Mouse (Mus musculus) liver, embryonic 15.5 days (tissue): ENCODE measurements around the gene Scpep1. TPM values are rescaled to one million over a fixed set of nuclear protein-coding genes. Genes with fewer than 3 reads are reported as not detected.
"Not testable (repeated sequence)": the region's sequence is repeated elsewhere in the genome, so short reads cannot be mapped to it uniquely, and the experiment has no call there.

Experiments used
- ATAC-seq: fragments of 200-750 bp; cut with Nextera tagmentation; 2 replicates; pipeline ENCODE4 v1.8.0; 2017; ENCODE audit warnings: moderate number of reproducible peaks, mild to moderate bottlenecking, moderate library complexity; ENCODE audit not compliant: insufficient read depth
- H3K27ac ChIP-seq: fragments of 300-500 bp; sonication (generic); replicated peaks from 2 replicates; pipeline ENCODE4 v1.5.1; 2015; ENCODE audit warnings: mild to moderate bottlenecking, inconsistent platforms
- H3K27me3 ChIP-seq: fragments of 300-500 bp; sonication (generic); 2 replicates; pipeline ENCODE4 v1.6.1; 2015; ENCODE audit warnings: mild to moderate bottlenecking, inconsistent platforms
- H3K36me3 ChIP-seq: fragments of 300-500 bp; sonication (generic); replicated peaks from 2 replicates; pipeline ENCODE4 v1.6.1; 2015; ENCODE audit warnings: moderate library complexity, mild to moderate bottlenecking, inconsistent platforms
- H3K4me1 ChIP-seq: fragments of 300-500 bp; sonication (generic); replicated peaks from 2 replicates; pipeline ENCODE4 v1.6.1; 2015; ENCODE audit warnings: inconsistent platforms
- H3K4me2 ChIP-seq: fragments of 300-500 bp; sonication (generic); 2 replicates; pipeline ENCODE4 v1.6.1; 2015; ENCODE audit warnings: moderate library complexity, mild to moderate bottlenecking, inconsistent platforms
- H3K4me3 ChIP-seq: fragments of 300-500 bp; sonication (generic); replicated peaks from 2 replicates; pipeline ENCODE4 v1.5.1; 2015; ENCODE audit warnings: mild to moderate bottlenecking, inconsistent platforms
- H3K9ac ChIP-seq: fragments of 300-500 bp; sonication (generic); 2 replicates; pipeline ENCODE4 v1.6.1; 2015; ENCODE audit warnings: moderate library complexity, mild to moderate bottlenecking, inconsistent platforms
- H3K9me3 ChIP-seq: fragments of 300-500 bp; sonication (generic); replicated peaks from 2 replicates; pipeline ENCODE4 v1.6.1; 2016; ENCODE audit warnings: inconsistent platforms
- WGBS: fragments of 180-500 bp; shearing (Covaris S2); methylation state at CpG from one replicate; pipeline ENCODE4 v1.1.7; 2015; ENCODE audit warnings: mixed read lengths; ENCODE audit not compliant: insufficient replicate concordance; 5-methylcytosine and 5-hydroxymethylcytosine counted together
- polyA plus RNA-seq: library from polyadenylated mRNA; unstranded; fragments of >200 nt; fragmentation: Nextera tagmentation; extraction: Ambion mirVana; gene quantifications from 2 replicates; pipeline ENCODE4 v1.2.1, GENCODE M21; 2015

Scpep1 gene
- polyA plus RNA-seq, 1 experiment from 2014 or later: 47.8 TPM

DNA sequence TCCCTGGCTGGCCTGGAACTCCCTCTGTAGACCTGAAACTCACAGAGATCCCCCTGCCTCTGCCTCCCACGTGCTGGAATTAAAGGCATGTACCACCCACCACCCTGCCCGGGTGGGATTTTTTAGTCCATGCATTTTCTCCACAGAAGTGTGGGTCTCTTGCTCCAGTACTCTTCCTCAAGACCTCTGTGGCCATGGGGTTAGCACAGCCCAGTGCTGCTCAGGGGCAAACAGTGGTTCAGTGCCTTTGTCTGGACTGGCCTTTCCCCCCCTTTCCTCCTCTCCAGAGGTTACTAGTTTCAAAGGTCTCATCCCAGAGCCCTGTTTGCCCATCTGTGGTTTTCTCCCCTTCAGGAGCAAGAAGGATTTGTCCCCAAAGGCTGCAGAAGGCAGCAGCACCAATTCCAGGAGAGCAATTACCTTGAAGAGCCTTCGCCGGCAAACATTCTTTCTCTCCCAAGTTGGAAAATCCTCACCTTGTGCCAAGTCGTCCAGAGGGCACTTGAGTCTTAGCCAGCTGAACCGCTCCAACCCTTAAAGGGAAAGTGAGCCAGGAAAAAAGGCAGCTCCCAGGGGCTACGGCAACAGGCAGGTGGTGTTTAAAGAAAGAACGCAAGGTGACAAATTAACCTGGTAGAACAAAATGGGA, 45.8 kb downstream of the Scpep1 start:
- Histone ChIP-seq H3K27ac (no peak overlapping the region), H3K4me1 (no peaks in the 10 kb centered on the region), H3K9ac (no peak overlapping the region), H3K9me3 (no peaks in the 10 kb centered on the region), H3K27me3 (no peaks in the 10 kb centered on the region; the same call in 1 of the 2 replicates), H3K36me3 (no peaks in the 10 kb centered on the region), H3K4me2 (no peak overlapping the region), H3K4me3 (no peak overlapping the region)
- no peak for ATAC-seq
- 76% methylated on average over 8 of the region's 8 CpGs for WGBS

DNA sequence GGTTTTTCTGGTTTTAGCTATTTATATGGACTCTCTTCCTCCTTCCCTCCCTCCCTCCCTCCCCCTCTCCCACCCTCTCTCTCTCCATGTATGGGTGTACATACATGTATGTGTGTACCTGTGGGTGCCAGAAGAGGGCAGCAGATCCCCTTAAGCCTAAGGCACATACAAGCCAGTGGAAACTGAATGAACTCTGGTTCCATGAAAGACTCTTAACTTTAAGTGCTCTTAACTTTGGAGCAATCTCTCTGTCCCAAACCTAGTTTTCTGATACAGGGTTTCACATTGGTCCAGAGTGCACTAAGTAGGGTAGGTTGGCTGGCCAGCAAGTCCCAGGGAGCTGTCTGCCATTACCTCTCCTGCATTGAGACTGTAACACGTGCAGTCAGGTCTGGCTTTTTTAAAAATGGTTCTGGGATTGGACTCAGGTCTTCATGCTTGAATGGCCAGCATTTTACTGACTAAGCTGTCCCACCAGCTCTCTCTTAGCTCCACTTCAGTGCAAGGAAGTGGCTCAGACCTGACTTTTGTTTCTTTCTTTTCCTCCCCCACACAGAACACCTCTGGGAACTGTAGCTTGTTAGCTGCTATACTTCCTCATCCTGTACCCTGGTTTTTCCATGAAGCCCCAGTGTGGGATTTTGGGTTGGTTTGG, 46.6 kb downstream of the Scpep1 start:
- H3K4me2 ChIP-seq: no peak overlapping the region
- no peak for ATAC-seq
- no peaks in the 10 kb centered on the region; the same call in 1 of the 2 replicates for H3K27me3 ChIP-seq
- no peak overlapping the region for H3K9ac ChIP-seq
- no peaks in the 10 kb centered on the region for H3K9me3 ChIP-seq
- no peak overlapping the region for H3K4me3 ChIP-seq
- no peaks in the 10 kb centered on the region for H3K36me3 ChIP-seq
- no peak overlapping the region for H3K27ac ChIP-seq
- WGBS: 67% methylated on average over 1 of the region's 1 CpGs
- no peaks in the 10 kb centered on the region for H3K4me1 ChIP-seq

DNA sequence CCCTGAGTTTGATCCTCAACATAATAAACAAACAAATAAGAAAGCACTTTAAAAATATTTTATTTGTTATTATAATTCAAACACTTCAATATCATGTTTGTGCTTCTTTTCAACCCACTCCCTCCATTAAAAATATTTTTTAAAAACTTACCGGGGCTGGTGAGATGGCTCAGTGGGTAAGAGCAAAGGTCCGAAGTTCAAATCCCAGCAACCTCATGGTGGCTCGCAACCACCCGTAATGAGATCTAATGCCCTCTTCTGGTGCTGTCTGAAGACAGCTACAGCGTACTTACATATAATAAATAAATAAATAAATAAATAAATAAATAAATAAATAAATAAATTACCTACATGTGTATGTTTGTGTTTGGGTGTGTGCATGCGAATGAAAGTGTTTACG, 47.4 kb downstream of the Scpep1 start:
- Histone ChIP-seq H3K9me3 (no peaks in the 10 kb centered on the region), H3K9ac (no peak overlapping the region), H3K4me2 (no peak overlapping the region), H3K27ac (no peak overlapping the region), H3K4me1 (no peaks in the 10 kb centered on the region), H3K4me3 (no peak overlapping the region), H3K36me3 (no peaks in the 10 kb centered on the region), H3K27me3 (no peaks in the 10 kb centered on the region; the same call in 1 of the 2 replicates)
- ATAC-seq: no peak
- WGBS: 74% methylated on average over 7 of the region's 7 CpGs

DNA sequence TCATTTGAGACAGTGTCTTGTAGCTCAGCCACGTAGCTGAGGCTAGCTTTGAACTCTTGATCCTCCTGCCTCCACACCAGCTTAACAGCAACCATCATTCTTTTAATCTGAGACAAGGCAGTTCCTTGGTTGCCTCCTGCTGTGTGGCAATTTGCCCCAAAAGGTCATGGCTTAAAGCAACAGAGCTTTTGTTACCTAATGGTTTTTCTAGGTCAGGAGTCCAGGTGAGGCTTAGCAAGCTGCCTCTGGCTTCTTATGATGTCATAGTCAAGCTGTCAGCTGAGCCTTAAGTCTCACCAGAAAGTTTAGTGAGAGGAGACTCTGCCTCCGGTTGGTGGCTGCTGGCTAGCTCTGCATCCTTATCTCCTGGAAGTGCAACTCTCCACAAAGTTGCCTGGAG, 49.6 kb downstream of the Scpep1 start:
- ATAC-seq: no peak
- no peak overlapping the region for H3K9ac ChIP-seq
- WGBS: 24% methylated on average over 2 of the region's 2 CpGs

DNA sequence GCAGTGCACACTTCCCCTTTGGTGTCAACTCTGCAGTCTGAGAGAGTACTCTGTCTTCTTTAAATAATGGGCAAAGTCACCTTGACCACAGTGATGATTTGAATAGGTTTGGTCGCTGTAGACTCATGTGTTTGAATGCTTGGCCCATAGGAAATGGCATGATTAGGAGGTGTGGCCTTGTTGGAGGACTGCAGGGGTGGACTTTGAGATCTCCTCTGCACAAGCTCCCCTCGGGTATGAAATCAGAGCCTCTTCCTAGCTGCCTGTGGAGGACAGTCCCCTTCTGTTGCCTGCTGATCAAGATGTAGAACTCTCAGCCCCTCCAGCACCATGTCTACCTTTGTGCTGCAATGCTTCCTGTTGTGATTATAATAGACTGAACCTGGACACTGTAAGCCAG, 51.2 kb downstream of the Scpep1 start:
- 23% methylated on average over 2 of the region's 2 CpGs for WGBS
- Histone ChIP-seq H3K27me3 (no peaks in the 10 kb centered on the region; the same call in 1 of the 2 replicates), H3K36me3 (no peaks in the 10 kb centered on the region), H3K27ac (no peak overlapping the region), H3K4me3 (no peak overlapping the region), H3K4me1 (no peaks in the 10 kb centered on the region), H3K9me3 (no peaks in the 10 kb centered on the region), H3K4me2 (no peak overlapping the region), H3K9ac (no peak overlapping the region)
- no peak for ATAC-seq

More for the DNA sequence above, 49.6 kb downstream of the Scpep1 start:
- Histone ChIP-seq H3K4me3 (no peak overlapping the region), H3K4me1 (no peaks in the 10 kb centered on the region), H3K4me2 (no peak overlapping the region), H3K27me3 (no peaks in the 10 kb centered on the region; the same call in 1 of the 2 replicates), H3K36me3 (no peaks in the 10 kb centered on the region), H3K9me3 (no peaks in the 10 kb centered on the region), H3K27ac (no peak overlapping the region)

DNA sequence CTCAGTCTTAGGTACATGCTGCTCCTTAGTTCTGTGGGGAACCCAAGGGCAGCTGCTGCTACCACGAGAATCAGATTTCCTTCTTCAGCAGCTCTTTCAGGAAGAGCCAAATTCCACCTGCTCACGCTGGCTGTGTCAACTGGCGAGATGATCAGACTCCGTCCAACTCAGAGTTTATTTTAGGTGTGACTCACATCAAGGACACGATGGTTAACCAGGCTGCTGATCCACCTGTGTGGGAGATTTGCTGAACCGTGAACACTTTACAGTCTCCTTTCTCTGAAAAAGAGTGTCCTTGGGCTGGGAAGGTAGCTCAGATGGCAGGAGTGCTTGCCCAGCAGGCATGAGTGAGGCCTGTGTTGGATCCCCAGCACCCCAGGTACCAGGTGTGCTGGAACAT, 52.5 kb downstream of the Scpep1 start:
- Histone ChIP-seq H3K27me3 (peaks cover 7% of the 10 kb centered on the region), H3K27ac (no peak overlapping the region), H3K4me1 (no peaks in the 10 kb centered on the region), H3K9ac (no peak overlapping the region), H3K36me3 (no peaks in the 10 kb centered on the region), H3K4me2 (no peak overlapping the region), H3K9me3 (no peaks in the 10 kb centered on the region), H3K4me3 (no peak overlapping the region)
- no peak for ATAC-seq
- 56% methylated on average over 6 of the region's 6 CpGs for whole genome bisulfite sequencing

DNA sequence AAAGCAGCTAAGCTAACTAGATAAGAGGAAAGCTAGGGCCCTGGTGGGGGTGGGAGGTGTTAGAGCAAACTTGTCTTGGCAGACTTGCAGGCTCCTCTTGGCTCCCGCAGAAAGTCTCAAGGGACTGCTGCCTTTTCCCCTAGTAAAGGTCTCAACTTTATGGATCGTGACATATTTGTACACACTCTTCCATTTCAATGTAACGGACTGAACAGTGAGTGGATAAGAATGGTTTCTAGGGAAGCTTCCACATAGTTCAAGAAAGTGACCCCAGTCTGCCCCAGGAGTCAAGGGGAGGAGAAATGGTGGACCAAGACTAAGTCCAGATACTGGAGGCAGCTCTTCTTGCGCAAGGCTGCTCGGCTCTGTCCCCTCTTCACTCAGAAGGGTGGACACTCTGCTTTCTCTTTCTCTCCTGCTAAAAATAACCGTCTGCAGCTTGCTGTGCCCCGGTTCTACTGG, 53.9 kb downstream of the Scpep1 start:
- 57% methylated on average over 7 of the region's 7 CpGs for WGBS

DNA sequence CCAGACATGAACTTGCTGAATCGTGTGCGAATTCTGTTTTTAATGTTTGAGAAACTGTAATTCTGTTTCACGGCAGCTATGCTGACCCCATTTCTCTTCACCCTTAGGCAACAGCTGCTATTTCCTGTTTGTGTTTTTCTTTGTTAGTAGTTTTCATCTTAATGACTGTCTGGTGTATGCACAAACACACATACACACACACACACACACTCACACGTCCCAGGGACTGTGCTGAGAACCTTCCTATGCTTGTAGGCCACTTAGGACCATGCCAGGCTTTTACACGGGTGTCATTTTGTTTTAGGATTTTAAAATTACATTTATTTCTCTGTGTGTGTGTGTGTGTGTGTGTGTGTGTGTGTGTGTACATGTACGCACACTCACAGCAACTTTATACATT, 55.7 kb downstream of the Scpep1 start:
- no peak for ATAC-seq
- H3K4me3 ChIP-seq: no peak overlapping the region
- no peak overlapping the region for H3K4me2 ChIP-seq
- no peak overlapping the region for H3K27ac ChIP-seq
- H3K9ac ChIP-seq: no peak overlapping the region
- no peaks in the 10 kb centered on the region for H3K9me3 ChIP-seq
- H3K36me3 ChIP-seq: no peaks in the 10 kb centered on the region
- H3K27me3 ChIP-seq: peaks cover 14% of the 10 kb centered on the region
- H3K4me1 ChIP-seq: no peaks in the 10 kb centered on the region
- 73% methylated on average over 6 of the region's 6 CpGs for WGBS

More for the DNA sequence above, 53.9 kb downstream of the Scpep1 start:
- Histone ChIP-seq H3K4me2 (no peak overlapping the region), H3K4me1 (no peaks in the 10 kb centered on the region), H3K9ac (no peak overlapping the region), H3K27me3 (peaks cover 14% of the 10 kb centered on the region), H3K36me3 (no peaks in the 10 kb centered on the region), H3K27ac (no peak overlapping the region), H3K9me3 (no peaks in the 10 kb centered on the region), H3K4me3 (no peak overlapping the region)
- no peak for ATAC-seq

DNA sequence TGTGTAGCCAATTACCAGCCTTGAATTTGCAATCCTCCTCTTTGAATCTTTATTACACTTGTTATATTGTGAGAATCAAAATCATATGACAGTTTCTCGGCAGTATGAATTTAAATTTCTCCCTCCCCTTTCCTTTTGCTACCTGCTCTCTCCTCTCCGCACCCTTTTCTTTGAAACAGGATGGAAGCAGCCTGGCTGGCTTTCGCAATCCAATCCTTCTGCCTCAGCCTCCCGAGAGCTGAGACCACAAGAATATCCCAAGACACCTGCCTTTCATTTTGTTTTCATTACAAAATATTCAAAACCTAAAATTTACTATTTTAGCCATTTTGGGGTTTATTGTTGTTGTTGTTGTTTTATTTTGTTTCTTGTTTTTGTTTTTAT, 56.9 kb downstream of the Scpep1 start:
- Histone ChIP-seq H3K36me3 (no peaks in the 10 kb centered on the region), H3K4me1 (no peaks in the 10 kb centered on the region), H3K9ac (no peak overlapping the region), H3K4me2 (no peak overlapping the region), H3K9me3 (no peaks in the 10 kb centered on the region), H3K27ac (no peak overlapping the region), H3K27me3 (peaks cover 14% of the 10 kb centered on the region), H3K4me3 (no peak overlapping the region)
- no peak for ATAC-seq
- 56% methylated on average over 4 of the region's 4 CpGs for WGBS

DNA sequence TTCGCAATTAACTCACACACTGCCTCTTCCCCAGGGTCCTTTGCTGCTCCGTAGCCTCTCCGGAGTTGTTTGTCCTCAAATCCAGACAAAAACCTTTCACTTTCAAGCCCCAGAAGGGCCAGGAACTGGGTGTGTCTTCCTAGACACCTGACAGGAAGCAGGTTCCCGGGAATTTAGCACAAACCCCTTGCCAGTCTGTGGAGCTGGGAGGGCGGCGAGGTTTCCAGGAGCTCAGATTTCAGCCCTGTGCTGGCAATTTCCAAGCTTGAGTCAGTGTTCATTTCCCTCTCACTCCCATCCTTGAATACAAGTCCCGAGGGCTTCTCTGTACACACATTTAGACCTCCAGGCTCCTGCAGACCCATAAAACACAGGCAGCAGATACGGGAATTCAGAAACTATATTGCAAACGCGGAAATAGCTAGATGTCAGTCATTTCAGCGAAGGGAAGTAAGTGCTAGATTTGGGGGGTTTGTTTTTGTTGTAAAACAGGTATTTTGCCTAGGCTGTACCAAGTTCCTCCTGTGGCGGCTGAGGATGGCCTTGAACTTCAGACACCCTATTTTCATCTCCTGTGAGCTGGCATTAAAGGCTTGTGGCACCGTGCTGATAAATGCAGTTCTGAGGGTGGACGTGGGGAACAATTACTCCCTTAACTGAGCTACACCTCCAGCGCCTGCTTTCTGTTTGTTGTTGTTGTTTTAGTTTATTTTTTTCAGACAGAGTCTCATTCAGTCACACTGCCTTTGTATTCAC, 57.5 kb downstream of the Scpep1 start:
- 40% methylated on average over 15 of the region's 15 CpGs for WGBS
- no peak overlapping the region for H3K9ac ChIP-seq
- H3K27ac ChIP-seq: no peak overlapping the region
- no peak overlapping the region for H3K4me2 ChIP-seq
- H3K27me3 ChIP-seq: peaks cover 14% of the 10 kb centered on the region
- H3K9me3 ChIP-seq: no peaks in the 10 kb centered on the region
- H3K4me1 ChIP-seq: no peaks in the 10 kb centered on the region
- ATAC-seq: no peak
- H3K36me3 ChIP-seq: no peaks in the 10 kb centered on the region
- no peak overlapping the region for H3K4me3 ChIP-seq

DNA sequence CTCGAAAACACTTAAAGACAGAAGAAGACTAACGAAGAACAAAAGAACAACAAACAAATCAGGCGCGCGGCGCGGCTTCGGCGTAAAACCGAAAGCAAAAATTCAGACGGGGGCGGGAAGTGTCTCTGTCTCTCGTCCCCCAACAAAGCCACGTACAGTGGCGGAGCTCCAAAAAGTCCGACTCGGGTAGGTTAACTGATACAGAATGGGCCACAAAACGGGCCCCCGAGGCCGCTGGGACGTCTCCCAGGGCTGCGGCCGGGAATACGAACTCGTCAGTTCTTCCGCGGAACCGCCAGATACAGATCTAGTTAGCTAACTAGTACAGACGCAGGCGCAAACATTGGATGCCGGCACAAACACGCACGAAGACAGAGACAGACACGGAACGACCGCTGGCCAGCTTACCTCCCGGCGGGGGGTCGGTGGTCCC, 59.4 kb downstream of the Scpep1 start:
- H3K27ac ChIP-seq, H3K4me1 ChIP-seq, ATAC-seq, H3K9ac ChIP-seq, H3K36me3 ChIP-seq, H3K9me3 ChIP-seq: not testable (repeated sequence)
- peak overlapping the region; percentile 44 for H3K4me3 ChIP-seq
- H3K4me2 ChIP-seq: peak overlapping the region; percentile 37; the same call in 1 of the 2 replicates
- WGBS: 39% methylated on average over 36 of the region's 39 CpGs
- H3K27me3 ChIP-seq: peaks cover 14% of the 10 kb centered on the region
